Mouse (Mus musculus) activated CD4-positive, CD25-positive, alpha-beta regulatory T cell, adult 4 months (primary cell): ENCODE measurements around the gene Ttn. TPM values are rescaled to one million over a fixed set of nuclear protein-coding genes. Genes with fewer than 3 reads are reported as not detected.
A peak's percentile ranks its signal among the peaks of the same experiment; 100 is the strongest.

ENCODE experiments used
- ATAC-seq: one replicate; pipeline ENCODE4 v1.8.0; 2017
- polyA plus RNA-seq, 2 experiments: library from polyadenylated mRNA; unstranded; fragments of 100-300 nt; shearing (Covaris generic); gene quantifications; one replicate each; pipeline ENCODE4 v1.2.1; 2017

Ttn gene
- polyA plus RNA-seq, 2 experiments from 2014 or later = 6.2 to 6.9 TPM

- no peak for ATAC-seq
These were observed 288.6 kb downstream of the Ttn start for GRCm38 (mm10) chr2:76693765-76694164.

- no peak for ATAC-seq
These were observed 291.7 kb downstream of the Ttn start for GRCm38 (mm10) chr2:76690436-76691204.

- no peak for ATAC-seq
These were observed 294.2 kb downstream of the Ttn start for GRCm38 (mm10) chr2:76688162-76688561.

- no peak for ATAC-seq
These were observed 294.7 kb downstream of the Ttn start for GRCm38 (mm10) chr2:76687608-76688007.

GRCm38 (mm10) chr2:76686986-76687385 lies 295.4 kb downstream of the Ttn start:
- ATAC-seq = no peak

- ATAC-seq = no peak
These were observed 300.0 kb downstream of the Ttn start for GRCm38 (mm10) chr2:76682301-76682700.

- ATAC-seq = no peak
These were observed 305.7 kb downstream of the Ttn start for GRCm38 (mm10) chr2:76676401-76677226.

- ATAC-seq = no peak
These were observed 306.4 kb downstream of the Ttn start for GRCm38 (mm10) chr2:76675949-76676348.

- peak; percentile 14 for ATAC-seq
These were observed 306.9 kb downstream of the Ttn start for GRCm38 (mm10) chr2:76675451-76675850.

GRCm38 (mm10) chr2:76674725-76675427 lies 307.5 kb downstream of the Ttn start, which contains the start of gene Plekha3:
TSS of gene Plekha3 (plus strand) at chr2:76675281.
- peak; percentile 50 for ATAC-seq

GRCm38 (mm10) chr2:76673472-76674081 lies 308.8 kb downstream of the Ttn start:
- peak; percentile 25 for ATAC-seq

GRCm38 (mm10) chr2:76672966-76673392 lies 309.4 kb downstream of the Ttn start, which contains the start of gene Fkbp7:
TSS of gene Fkbp7 (minus strand) at chr2:76673116.
- ATAC-seq = peak; percentile 87

- no peak for ATAC-seq
These were observed 310.1 kb downstream of the Ttn start for GRCm38 (mm10) chr2:76672134-76672745.

GRCm38 (mm10) chr2:76671641-76672040 lies 310.7 kb downstream of the Ttn start:
- ATAC-seq = no peak

GRCm38 (mm10) chr2:76667200-76667599 lies 315.1 kb downstream of the Ttn start:
- ATAC-seq = no peak

GRCm38 (mm10) chr2:76665531-76665930 lies 316.8 kb downstream of the Ttn start:
- no peak for ATAC-seq

- ATAC-seq = no peak
These were observed 322.9 kb downstream of the Ttn start for GRCm38 (mm10) chr2:76659419-76659818.

GRCm38 (mm10) chr2:76658551-76658950 lies 323.8 kb downstream of the Ttn start:
- ATAC-seq = no peak

GRCm38 (mm10) chr2:76655982-76656381 lies 326.4 kb downstream of the Ttn start:
- ATAC-seq = no peak

- no peak for ATAC-seq
These were observed 326.9 kb downstream of the Ttn start for GRCm38 (mm10) chr2:76655444-76655843.

- ATAC-seq = no peak
These were observed 327.7 kb downstream of the Ttn start for GRCm38 (mm10) chr2:76654646-76655045.
